15 mouse cellular contexts compared by ENCODE assay signal in genomic region chr11:22781190-22781589, GRCm38 (mm10).
DNase-seq lines count a peak whose midpoint lies in the region; ATAC-seq and TF ChIP-seq lines count a peak whose summit lies in the region.
"Had no signal": no experiment of that assay in that cellular context is flagged by ENCODE, and none has a peak within 500 bp of the region (broad histone marks: within the 10 kb centered on the region; RNA-seq: fewer than 3 reads in every experiment).

No protein-coding gene starts in this region.

- peak; percentile 22 for DNase-seq in gastrocnemius, adult 2 months
- no peak for DNase-seq in gastrocnemius, postnatal 4 days (ENCODE audit: low spot score in 2 of 2)
- peak; percentile 12 for DNase-seq in lung, postnatal 36 days
- no peak for DNase-seq in lung, postnatal 4 days
- DNase-seq in left cerebral cortex, postnatal 14 days (ENCODE audit: low spot score in 2 of 2) = no peak
- DNase-seq in hindbrain, embryonic 14.5 days (ENCODE audit: low spot score) = no peak
- DNase-seq: adrenal gland, postnatal 25 days; cerebellum, adult 9-10 months had no signal

- H3K27me3 ChIP-seq in intestine, postnatal 0 days (replicated peaks; ENCODE audit: control insufficient read depth, insufficient read depth, low read length) = no peaks in the 10 kb centered on the region
- H3K27me3 ChIP-seq in hindbrain, embryonic 14.5 days (ENCODE audit: control insufficient read depth, insufficient read depth, low read length) = no peaks in the 10 kb centered on the region
- H3K27me3 ChIP-seq: embryonic facial prominence, embryonic 12.5 days; heart, embryonic 15.5 days had no signal

- peak overlapping the region; percentile 59 for H3K27ac ChIP-seq in gastrocnemius, adult 2 months
- H3K27ac ChIP-seq in intestine, postnatal 0 days (ENCODE audit: low read depth, low read length) = no peak overlapping the region
- no peak overlapping the region for H3K27ac ChIP-seq in hindbrain, embryonic 14.5 days
- H3K27ac ChIP-seq: embryonic facial prominence, embryonic 12.5 days; heart, embryonic 15.5 days; hindbrain, embryonic 10.5 days had no signal

- TF ChIP-seq CTCF in gastrocnemius, adult 2 months (IDR thresholded peaks at IDR 0.05) = no peak
- TF ChIP-seq CTCF in intestine, postnatal 0 days (IDR thresholded peaks at IDR 0.05; ENCODE audit: low read depth) = no peak

- intact Hi-C loops in gastrocnemius, adult 2 months (cut with DNase I) = no loop called here
- intact Hi-C loops in left cerebral cortex, postnatal 14 days (cut with DNase I) = no loop called here

- ATAC-seq in intestine, postnatal 0 days = peak; percentile 34; the same call in 1 of the 2 replicates
- ATAC-seq in megakaryocyte-erythroid progenitor cell, adult 5-6 weeks (replicated peaks; ENCODE audit: low FRiP score, low TSS enrichment, poor library complexity, severe bottlenecking) = no peak
- ATAC-seq in hindbrain, embryonic 14.5 days (ENCODE audit: low FRiP score) = no peak
- ATAC-seq: inflammation-experienced regulatory T-cells, adult 6 months had no signal

- H3K9me3 ChIP-seq in intestine, postnatal 0 days (ENCODE audit: control insufficient read depth) = 0 out of 2 replicates have a peak, but pooled peaks cover 4% of the 10 kb centered on the region
- H3K9me3 ChIP-seq in hindbrain, embryonic 14.5 days (ENCODE audit: control insufficient read depth, low read length) = no peaks in the 10 kb centered on the region
- H3K9me3 ChIP-seq: embryonic facial prominence, embryonic 12.5 days; heart, embryonic 15.5 days; hindbrain, embryonic 10.5 days had no signal

- H3K9ac ChIP-seq in intestine, postnatal 0 days (ENCODE audit: low read depth, low read length) = no peak overlapping the region
- no peak overlapping the region for H3K9ac ChIP-seq in hindbrain, embryonic 14.5 days
- H3K9ac ChIP-seq: embryonic facial prominence, embryonic 12.5 days; heart, embryonic 15.5 days had no signal

- no peak overlapping the region for H3K4me2 ChIP-seq in intestine, postnatal 0 days (replicated peaks; ENCODE audit: low read depth)
- no peak overlapping the region for H3K4me2 ChIP-seq in hindbrain, embryonic 14.5 days (replicated peaks)
- H3K4me2 ChIP-seq: embryonic facial prominence, embryonic 12.5 days; heart, embryonic 15.5 days; midbrain, embryonic 11.5 days had no signal

- peaks cover 6% of the 10 kb centered on the region; the same call in 1 of the 2 replicates for H3K4me1 ChIP-seq in intestine, postnatal 0 days (replicated peaks; ENCODE audit: control insufficient read depth, insufficient read depth, low read length)
- no peaks in the 10 kb centered on the region for H3K4me1 ChIP-seq in hindbrain, embryonic 14.5 days (replicated peaks; ENCODE audit: control insufficient read depth, insufficient read depth, low read length)
- H3K4me1 ChIP-seq: embryonic facial prominence, embryonic 12.5 days; heart, embryonic 15.5 days had no signal

- no peak overlapping the region for H3K4me3 ChIP-seq in gastrocnemius, adult 2 months
- no peak overlapping the region for H3K4me3 ChIP-seq in intestine, postnatal 0 days (ENCODE audit: low read depth, low read length)
- no peak overlapping the region for H3K4me3 ChIP-seq in hindbrain, embryonic 14.5 days (replicated peaks; ENCODE audit: low read length)
- H3K4me3 ChIP-seq: embryonic facial prominence, embryonic 12.5 days; heart, embryonic 15.5 days; hindbrain, embryonic 10.5 days had no signal

- H3K36me3 ChIP-seq in intestine, postnatal 0 days (ENCODE audit: control insufficient read depth, insufficient read depth) = no peaks in the 10 kb centered on the region
- H3K36me3 ChIP-seq in hindbrain, embryonic 14.5 days (replicated peaks; ENCODE audit: control insufficient read depth, insufficient read depth) = no peaks in the 10 kb centered on the region
- H3K36me3 ChIP-seq: embryonic facial prominence, embryonic 12.5 days; heart, embryonic 15.5 days; hindbrain, embryonic 10.5 days had no signal

Comparison
In these comparisons a context has a peak if more than half of its experiments do, and no peak if none do; other contexts are left out.
1. DNase-seq: peak in gastrocnemius, adult 2 months (single experiment) and lung, postnatal 36 days (single experiment); none in gastrocnemius, postnatal 4 days (0 of 2), lung, postnatal 4 days (0 of 2), left cerebral cortex, postnatal 14 days (0 of 2) and hindbrain, embryonic 14.5 days (single experiment).